Mouse (Mus musculus) CD4-positive helper T cell, adult 2 months (primary cell): ENCODE results near the gene Lypd6b.

Source experiments
- DNase-seq: peaks from one replicate; pipeline ENCODE4 v3.0.0-alpha.2; 2012; ENCODE audit warnings: low read depth, missing footprints, low spot score

Lypd6b gene

DNA sequence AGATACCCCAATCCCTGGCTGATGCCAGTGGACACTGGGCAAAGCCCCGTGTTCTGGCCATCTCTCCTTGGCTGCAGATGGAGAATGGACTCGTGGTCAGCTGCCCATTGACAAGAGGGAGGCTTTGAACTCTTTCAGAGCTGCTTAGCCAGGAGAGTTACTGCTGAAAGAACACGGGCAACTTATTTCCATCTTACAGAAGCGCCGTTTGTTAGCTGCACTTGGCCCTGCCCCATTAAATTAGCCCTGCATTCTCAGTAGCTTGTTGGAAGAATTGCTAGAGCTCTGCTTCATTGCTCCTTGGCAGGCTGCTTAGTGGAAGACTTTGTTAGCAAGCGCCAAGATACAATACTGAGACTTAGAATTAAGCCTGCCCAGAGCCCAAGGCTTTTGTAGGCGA is 81.6 kb downstream of the Lypd6b start:
- DNase-seq: no peak

DNA sequence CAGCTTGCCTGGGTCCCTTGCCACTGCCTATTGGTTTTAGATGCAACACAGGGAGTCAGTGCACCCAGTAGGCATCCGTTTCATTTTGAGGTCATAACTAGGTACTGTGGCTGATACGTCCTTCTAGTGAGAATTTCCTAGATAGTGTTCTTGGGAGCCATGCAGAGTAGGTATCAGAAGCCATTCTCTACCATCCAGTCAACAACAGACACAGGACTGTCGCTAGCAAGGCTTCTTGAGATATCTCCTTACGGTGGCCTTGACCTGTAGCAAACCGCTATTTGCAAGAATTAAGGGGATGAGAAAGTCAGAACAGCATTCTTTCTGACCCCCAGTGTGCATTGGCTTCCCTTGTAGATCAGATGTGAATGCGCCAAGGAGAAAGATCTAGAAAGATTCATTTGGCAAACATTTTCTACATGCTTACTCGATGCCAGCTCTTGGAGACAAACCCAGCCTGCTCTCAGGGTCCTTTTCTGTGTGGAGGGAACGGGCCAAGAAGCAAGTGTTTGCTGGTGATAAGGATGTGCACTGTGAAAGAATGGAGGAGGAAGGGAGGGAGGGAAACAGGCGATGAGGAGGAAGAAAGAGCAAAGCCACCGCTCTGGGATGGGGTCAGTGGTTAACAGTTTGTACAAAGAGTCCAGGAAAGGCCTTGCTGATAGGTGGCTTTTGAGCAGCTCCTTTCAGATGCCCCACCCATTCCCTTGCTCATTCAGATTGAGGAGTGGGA is 82.5 kb downstream of the Lypd6b start:
- no peak for DNase-seq

DNA sequence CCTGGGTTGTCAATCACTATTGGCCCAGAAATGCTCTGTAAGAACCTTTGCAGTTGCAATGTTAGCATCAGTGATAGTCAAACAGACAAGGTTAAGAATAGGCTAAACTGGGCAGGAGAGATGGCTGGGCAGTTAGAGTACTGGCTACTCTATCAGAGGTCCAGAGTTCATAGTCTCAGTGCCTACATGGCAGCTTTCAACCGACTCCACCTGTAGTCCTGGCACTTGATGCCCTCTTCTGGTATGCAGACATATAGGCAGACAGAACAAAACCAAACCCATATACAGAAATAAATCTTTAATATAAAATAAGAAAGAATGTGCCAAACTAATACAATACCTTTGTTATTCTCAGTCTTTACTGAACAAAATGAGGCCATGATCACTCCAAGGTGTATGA is 83.5 kb downstream of the Lypd6b start:
- DNase-seq: no peak

DNA sequence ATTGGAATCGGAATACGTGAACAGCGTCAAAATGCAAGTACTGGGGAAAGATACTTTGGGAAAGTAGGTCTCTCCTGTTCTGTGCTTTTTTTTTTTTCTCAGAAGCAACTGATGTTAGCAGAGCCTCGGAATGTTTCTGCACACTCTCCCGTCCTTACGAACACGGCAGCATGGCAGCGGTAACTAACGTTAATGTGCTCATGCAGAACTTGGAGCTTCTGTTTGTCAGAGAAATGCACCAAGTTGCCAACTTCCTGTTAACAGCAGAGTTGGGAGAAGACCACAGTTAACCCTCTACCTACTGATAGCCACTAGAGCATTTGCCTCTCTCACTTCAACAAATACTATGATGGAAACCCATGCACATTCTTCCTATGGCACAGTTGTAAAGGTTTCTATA is 93.0 kb downstream of the Lypd6b start:
- DNase-seq: no peak

DNA sequence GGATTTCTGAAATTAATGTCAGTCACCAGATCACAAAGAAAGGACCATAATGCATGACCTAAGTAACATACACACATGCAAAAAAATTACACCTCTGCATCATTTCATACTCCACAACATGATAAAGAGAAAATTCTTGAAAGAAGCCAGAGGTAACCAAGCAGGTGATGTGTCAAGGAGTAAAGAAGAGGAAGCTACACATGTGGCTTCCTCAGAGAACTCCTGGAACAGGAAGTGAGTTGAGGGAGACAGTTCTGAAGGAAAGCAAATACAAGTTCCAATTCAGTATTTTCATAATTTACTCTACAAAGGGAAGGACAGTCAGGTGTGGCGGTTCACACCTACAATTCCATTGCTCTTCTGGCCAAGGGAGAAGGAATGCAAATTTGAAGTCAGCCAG is 93.5 kb downstream of the Lypd6b start:
- no peak for DNase-seq

DNA sequence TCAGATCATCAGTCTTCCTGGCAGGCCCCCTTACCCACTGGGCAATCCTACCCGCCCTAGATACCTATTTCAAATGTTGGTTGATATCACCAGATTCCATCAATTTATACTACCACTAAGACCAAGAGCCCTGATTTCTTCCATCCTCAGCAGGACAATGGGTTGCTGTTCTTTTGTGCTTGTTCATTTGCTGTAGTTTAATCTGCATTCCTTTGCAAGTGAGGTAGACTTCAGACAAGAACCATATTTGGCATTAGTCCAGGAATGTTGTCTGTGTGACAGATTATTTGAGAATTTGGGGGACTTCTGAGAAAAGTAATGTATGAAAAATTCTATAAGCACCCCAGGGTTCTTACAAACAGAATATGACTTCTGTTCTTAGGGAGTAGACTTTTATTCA is 95.0 kb downstream of the Lypd6b start:
- no peak for DNase-seq

DNA sequence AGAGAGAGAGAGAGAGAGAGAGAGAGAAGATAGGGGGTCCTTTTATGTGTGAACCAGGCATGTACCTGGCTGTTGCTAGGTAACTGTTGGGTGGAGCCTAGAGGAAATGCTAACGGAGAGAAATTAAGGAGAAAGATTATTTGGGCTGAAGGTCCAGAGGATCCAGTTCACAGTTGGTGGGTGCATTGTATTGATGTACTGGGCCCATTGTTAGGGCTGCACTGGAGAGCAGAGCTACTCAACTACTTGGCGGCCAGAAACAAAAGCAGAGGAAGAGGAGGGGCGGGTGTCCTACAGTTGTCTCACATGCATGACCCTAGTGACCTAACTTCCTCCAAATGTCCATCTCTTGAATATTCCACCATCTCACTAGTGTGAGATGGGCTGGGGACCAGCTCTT is 96.5 kb downstream of the Lypd6b start:
- DNase-seq: no peak

DNA sequence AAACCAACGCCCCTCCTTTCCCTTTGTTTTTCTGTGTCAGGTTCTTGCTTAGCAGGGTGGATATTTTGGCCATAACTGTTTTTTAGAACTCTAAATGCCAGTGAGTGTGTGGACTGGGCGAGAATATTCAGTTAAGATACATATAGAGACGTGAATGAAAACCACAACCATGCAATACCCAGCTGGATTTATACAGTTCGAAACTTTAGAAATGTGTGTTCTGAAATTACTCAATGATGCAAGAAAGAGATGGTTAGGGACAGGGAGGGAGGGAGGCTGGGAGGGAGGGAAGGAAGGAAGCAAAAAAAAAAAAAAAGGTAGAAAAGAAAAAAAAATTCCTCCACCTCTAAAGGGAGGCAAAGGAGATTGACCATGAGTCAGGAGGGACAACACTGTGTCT is 98.7 kb downstream of the Lypd6b start:
- no peak for DNase-seq

DNA sequence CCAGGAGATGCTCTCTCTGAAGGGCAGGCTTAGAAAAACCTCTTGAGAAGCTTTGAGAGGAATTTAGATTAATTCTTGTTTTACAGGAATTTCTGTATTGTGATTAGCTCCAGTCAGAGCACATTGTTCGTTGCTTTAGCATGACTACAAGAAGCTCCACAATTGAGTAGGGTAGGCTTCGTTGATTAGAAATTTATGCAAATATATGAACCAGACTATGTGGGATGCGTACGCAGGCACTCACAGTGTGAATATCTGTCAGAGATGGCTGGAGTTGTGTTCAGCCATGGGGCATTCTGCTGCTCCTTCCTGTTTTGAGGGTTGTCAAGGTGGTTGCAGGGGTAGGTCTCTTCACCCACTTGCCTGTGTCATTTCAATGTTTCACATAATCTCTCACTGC is 100.9 kb downstream of the Lypd6b start:
- DNase-seq: no peak

DNA sequence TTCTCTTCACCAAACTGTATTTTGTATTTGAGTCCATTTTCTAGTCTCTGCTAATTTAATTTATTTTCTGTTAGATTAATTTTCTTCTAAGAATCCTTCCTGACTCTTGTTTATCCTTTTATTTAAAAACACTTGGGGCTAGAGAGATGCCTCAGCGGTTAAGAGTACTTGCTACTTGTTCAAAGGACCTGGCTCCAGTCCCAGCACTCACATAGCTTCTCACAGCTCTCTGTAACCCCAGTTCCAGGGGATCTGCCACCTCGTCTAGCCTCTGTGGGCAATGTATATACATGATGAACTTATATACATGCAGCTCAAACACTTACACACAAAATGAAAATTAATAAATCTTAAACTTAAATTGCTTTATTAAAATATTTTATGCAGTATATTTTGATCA is 103.2 kb downstream of the Lypd6b start:
- no peak for DNase-seq

DNA sequence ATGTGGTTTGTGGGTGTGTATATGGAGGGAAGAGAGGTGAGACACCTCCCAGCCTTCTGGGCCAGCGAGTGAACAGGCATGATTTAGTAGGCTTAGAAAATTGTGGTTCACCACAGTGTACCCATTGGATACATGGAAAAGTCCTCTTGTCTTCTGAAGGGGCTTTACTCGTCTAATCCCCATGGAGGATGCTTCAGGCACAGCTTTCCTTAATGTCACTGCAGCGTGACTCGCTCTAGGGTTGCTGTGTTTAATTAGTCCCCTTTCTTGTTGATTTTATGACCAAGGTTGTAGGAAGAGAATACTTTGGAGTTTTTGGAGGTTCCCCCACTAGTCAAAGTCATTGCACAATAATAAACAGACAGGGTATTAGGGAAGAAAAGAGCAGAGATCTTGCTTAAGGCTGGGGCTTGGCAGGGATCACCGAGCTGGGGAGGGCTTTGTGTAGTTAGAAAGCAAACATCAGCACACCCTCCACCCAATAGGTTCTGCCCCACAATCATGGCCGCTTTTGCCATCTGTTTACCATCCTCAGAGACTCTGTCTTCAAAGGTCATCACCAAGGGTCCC is 122.4 kb downstream of the Lypd6b start:
- no peak for DNase-seq

DNA sequence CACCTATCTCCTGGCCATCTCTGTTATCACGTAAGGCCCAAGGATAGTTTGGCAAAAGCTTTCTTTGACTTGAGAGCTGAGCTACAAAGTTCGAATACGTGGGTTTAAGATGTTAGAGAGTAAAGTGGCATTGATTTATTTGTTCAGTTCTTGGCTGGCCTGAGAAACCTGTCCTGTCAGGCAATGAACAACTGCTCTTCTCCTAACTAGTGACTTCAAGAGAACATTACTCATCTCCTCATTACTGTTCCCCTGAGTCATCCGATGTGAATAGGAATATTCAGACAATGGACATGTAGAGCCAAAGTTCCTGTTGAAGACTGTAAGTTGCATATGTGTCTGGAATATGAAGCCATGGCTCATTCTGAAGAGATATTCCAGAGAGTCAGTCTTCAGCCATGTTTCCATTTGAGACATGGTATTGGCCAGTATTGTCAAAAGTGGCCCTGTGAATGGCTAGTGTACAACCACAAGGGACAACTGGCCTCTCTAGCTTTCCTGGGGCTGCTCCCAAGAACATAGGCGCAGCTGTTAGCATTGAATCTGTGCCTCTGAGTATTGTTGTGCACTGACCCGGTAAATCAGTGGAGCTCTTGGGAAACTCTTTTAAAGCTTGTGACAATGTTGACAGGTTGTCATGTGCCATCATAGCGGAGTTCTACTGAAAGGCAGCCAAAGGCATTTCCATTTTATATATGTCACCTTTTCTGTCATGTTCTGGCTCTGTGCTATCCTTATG is 124.0 kb downstream of the Lypd6b start:
- no peak for DNase-seq

DNA sequence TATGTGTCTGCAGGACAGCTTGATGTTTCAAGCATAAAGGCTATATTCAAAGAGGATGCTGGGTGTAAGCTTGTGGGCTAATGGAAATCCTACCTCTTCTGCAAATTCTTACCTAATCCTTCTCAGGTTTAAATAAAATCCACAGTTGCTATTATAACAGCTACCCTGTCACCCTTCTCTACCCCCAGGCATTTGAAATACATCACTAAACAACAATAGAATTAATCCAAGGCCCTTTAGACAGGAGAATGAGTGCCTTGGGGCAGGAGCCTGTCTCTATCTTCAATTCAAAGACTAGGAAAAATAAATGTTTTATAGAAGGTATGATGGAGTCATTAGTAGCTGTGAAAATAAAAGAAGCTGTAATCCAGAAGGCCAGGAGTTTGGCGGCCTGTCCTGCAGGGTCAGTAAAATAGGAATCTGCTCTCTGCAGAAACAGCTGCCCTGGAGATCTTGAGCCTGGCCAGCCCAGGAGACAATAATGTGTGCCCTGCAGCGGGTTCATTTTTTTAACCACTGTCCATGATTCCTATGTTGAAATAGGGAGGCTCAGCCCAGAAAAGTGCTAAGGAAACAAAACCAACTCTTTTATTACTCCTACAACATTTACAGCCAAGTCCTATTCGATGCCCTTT is 124.9 kb downstream of the Lypd6b start:
- DNase-seq: no peak

DNA sequence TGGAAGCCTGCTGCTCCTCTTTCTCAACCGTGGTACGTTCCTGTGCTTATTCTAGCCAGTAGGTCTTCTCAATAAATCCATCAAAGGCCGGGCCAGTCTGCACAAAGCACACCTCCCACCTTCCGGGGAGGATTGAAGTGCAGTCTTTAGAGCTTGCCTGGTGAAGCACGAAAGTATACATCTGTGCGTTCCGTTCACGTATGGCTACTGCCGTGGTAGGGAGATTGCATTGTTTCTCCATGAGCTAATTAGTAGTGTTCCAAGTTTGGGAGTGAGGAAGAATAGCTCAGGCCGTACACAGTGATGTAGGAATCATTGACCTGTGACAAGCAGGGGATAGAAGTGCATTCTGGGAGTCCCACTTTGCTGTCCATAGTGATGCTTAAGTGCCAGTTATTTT is 130.0 kb downstream of the Lypd6b start:
- DNase-seq: no peak

DNA sequence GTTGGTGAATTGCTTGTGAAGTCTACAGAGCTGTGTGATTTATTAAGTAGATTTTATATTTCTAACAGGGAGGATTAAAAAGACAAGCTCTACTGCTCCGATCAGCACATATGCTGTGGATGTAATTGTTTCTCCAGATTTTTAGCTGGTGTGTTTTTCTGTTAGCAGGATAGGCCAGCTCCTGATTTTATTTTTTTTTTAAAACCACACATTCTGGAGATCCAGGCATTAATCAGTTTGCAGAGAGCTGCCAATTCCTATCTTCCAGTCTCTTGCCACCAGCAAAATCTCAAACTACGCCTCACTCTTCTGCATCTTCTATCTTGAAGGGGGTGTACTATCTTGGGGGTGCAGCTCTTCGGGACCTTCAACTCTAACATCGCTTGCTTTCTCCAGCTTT is 130.6 kb downstream of the Lypd6b start:
- no peak for DNase-seq

DNA sequence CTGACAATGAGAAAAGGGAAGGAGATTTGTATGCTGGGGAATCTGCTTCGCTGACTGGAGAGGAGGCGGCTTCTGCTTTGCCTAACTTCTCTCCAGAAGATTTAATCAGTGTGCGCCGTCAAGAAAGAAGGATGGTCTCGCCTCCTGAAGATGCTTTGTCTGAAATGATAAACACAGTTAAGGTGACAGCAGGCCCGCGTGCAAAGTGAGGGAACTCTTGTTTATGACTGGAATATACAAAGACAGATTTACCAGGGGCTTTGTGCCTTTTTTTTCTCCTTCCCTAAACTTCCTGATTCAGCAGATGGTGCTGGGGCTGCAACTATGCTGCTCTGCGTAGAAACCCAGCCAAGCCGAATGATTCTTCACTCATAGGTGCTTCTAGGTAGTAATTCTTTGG is 131.2 kb downstream of the Lypd6b start:
- DNase-seq: no peak

DNA sequence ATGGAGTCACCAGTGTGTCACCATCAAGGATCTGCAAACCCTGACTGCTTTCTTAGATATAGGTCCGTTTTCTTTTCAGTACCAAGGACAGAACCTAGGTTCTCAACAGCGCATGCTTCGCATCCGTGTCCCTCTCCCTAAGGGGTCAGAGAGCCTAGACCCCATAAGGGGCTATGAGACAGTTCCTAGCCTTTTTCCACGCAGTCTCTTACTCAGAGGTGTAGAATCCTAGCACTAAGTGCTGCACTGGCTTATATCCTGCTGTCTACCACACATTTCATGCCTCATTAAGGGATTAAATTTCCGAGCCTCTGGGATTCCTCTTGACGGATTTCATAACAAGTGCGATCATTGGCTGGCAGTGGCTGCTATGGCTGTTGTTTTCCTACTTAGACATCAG is 134.5 kb downstream of the Lypd6b start:
- no peak for DNase-seq

DNA sequence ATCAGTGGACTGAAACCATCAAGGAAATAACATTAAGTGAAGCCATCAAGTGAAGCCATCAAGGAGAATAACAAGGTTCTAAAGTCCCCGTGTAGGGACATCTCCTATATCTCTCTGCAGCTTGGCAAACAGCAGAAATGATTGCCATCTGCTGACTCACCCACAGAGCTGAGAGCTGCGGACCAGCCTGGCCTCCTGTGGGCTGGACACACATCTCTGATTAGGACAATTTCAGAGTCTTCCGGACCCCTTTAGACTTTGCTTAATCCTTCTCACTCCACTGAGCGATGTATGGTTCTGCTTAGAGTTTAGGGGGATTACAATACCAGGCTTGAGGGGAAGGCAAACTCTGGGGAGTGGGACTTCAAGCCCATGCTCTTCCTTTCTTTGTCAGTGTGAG is 135.3 kb downstream of the Lypd6b start:
- no peak for DNase-seq

DNA sequence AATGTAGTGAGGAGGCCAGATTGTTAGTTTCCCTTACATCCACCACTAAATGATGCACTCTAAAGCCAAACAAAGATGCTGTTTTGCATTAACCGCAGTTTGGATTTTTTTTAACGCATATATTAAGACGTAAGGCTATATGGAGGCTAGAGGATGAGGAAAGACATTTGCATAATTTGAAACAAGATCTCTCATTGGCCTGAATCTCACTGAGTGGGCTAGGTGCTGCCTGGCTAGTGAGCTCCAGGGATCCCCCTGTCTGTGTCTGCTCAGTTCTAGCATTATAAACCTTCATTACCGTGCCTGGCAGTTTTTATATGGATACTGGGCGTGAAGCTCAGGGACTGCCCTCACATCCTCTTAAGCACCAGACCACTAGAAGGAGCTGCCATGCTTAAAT is 138.7 kb downstream of the Lypd6b start:
- no peak for DNase-seq

DNA sequence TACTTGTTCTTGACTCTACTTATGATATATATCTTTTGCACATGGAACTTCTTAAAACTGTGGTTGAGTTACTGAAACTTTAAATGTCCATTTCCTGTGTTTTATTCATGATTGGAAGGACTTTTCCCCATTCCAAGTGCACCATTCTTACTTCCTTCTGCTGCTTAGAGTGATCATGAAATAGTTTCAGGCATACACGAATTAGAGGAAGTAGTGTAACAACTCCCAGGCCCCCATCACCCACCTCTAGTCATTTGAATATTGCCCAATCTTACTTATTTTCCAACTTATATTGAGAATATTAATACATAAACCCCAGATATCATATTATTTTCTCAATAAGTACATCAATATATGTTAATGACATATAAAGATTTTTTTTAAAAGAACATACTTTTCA is 139.9 kb downstream of the Lypd6b start:
- no peak for DNase-seq

DNA sequence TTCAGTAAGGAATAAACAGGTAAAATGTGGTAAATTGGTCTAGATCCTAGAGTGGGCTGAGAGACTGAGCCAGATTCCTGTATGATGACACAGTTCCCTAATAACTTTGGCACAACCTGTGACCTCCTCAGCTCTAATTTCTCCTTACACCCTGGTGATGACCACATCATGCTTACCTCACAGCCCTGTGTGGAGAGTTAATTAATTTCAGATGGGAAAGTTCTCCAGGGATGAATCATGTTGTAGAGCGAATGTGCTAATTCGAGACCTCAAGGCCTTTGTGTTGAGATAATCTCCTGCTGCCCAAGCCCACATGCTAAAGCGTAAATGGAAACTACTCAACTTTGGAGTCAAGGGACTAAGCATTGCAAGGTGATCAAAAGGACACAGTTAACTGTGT is 142.4 kb downstream of the Lypd6b start:
- no peak for DNase-seq

DNA sequence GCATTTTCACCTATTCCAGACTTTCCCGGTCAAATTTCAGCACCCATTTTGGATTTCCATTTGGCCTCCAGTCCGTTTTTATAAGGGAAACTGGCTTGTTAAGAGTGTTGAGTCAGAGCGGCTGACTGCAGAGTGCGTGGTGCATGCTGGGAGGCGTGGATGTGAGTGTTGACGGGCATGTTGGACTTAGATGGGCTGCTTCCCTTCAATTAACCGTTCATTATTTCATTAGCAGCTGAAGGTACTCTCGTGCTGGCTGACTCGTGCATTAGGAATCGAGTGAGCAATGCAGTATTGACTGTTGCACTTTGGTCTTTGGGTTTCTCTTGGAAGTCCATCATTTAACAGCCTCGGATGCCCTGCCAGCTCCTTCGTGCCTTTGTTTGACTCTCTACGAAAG is 150.1 kb downstream of the Lypd6b start:
- no peak for DNase-seq

DNA sequence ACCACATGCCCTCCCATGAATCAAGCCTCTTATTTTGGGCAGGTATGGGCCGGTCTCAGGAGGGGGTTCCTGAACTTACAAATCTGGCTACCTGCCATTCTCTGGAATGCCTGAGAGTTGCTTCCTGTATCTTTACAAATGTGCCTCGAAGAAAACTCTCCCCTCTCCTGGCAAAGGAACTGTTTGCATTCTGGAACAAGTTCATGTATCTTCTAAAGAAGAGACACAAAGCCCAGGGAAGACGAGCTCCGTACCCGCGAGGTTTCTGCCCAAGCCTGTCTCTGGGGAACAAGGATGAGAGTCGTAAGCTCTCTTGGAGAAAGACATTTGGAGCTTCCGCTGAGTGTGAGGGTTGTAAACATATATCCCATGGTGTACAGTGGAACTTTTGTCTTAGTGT is 150.8 kb downstream of the Lypd6b start:
- DNase-seq: no peak
